Mouse (Mus musculus) left cerebral cortex, adult 8-10 months (tissue): ENCODE measurements around the gene Ldhb. TPM values are rescaled to one million over a fixed set of nuclear protein-coding genes. Genes with fewer than 3 reads are reported as not detected.
"Not testable (repeated sequence)": the region's sequence is repeated elsewhere in the genome, so short reads cannot be mapped to it uniquely, and the experiment has no call there.

ENCODE experiments used
- DNase-seq, 2 experiments: peaks; one replicate each; pipeline ENCODE4 v3.0.0; 2022; ENCODE audit warnings: low spot score in 2 of 2
- total RNA-seq, 4 experiments: library from RNA; stranded (reverse); gene quantifications; 2 replicates each; pipeline ENCODE4 v1.2.4; 2022

Gene Ldhb
- total RNA-seq, 4 experiments from 2014 or later, result 841 to 1,026 (median 936) TPM

DNA sequence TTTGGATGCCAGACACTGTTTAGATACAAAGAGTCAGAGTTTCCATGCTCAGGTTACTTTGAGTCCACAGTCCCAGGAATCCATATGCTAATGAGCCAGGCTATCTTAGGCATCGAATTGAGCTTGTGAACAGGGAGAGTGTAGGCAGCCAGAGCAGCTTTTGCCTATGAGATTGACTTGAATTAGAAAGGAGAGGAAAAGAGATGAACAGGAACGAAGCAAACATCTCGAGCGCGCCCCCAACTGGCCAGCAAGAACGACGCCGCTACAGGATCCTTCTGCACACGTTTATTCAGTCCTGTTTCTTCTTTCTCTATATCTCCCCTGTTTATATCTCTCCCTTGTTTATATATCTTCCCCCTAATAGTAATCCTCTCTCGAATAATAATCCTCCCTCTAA lies 7.2 kb upstream of the Ldhb start:
- peak; percentile 54 to 56 for DNase-seq

DNA sequence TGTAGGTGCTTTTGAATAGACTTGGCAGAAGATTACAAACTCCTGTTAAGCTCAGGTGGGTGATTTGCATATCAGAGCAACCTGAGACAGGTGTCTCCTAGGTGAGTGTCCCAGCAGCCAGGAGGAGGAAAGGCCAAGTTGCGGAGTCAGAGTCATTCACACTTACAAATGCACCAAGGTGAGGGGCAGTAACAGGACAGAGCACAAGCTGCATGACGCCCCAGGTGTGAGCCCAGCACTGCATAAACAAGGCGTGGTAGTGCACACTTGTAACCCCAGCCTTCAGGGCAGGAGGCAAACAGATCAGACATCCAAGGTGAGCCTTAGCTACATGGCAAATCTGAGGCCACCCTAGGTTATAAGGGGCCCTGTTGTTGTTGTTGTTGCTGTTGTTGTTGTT lies 5.1 kb upstream of the Ldhb start:
- DNase-seq, result no peak

DNA sequence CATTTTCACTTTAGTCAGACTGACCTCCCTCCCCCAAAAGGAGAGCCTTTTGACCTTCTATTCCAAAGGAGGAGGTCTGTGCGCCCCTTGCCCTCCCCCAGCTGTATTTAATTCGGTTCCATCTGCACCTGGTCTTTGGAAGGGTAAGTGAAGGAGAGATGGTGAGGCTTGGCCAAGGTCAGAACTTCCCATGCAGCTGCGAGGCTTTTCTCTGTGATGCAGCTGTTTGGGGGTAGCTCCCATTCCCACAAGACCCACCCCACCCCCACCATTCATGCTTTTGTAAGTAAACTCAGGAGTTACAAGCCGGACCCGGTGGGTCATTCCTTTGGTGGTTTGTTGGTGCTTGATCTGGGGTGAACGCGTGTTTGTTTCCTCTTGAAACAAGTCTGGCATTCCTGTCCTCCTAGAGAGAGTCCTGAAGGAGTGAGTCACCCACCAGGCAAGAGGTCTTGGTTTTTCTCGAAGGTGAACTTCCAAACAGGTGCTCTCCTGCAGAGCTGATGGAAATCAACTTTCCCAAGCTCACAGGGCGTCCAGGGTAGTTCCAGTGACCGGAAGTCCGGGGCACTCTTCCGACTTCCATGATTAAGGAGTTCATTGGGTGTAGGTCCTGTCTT lies 3.9 kb upstream of the Ldhb start:
- no peak for DNase-seq

DNA sequence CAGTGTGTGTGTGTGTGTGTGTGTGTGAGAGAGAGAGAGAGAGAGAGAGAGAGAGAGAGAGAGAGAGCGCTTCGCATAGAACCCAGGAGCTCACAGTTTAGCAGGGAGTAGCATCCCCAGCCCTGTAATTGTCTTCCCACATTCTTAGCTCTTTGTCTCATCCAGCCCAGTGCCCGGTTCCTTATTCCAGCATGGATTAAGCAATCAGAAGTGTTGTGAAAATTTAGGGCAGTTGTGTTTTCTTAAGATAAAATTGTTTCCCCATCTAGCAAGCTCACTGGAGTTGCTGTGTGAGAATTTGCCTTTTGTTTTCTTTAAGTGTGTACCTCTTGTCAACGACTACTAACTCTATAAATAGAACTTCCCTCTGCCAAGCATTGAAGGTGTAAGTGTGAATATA lies 906 bp upstream of the Ldhb start:
- no peak for DNase-seq

DNA sequence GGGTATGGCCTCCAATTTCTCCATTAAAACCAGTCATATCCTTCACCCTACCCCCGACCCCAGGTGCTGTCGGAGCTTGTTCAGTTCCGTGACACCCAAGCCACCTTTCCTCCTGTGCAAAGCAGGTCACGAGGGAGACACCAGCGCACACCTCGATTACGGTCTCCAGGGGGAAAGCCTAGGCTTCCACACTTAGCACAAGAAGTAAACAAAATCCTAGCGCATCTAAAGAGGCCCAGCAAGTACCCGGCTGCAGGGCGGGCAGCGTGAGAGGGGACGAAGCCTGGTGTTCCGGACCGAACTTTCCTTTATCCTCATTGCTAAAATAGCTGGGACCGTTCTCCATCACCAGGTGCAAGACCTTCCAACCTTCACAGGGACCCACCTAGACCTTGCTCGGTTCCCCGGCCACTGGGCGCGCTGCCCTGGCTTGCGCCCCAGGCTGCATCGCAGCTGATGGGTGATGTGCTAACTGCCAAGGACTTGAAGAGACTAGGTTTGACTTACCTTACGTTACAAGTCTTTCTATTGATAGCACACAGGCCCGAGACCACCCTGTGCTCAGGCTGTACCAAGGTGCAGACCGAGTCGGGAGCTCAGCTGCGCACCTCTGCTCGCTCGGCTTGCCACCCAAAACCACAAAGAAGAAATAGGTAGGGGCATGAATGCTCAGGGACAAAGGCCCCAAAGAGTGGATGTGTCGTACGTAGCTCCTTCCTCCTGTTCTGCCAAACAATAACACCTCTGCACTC lies 548 bp downstream of the Ldhb start:
- DNase-seq, result peak in 1 of 2 experiments; percentile 22

DNA sequence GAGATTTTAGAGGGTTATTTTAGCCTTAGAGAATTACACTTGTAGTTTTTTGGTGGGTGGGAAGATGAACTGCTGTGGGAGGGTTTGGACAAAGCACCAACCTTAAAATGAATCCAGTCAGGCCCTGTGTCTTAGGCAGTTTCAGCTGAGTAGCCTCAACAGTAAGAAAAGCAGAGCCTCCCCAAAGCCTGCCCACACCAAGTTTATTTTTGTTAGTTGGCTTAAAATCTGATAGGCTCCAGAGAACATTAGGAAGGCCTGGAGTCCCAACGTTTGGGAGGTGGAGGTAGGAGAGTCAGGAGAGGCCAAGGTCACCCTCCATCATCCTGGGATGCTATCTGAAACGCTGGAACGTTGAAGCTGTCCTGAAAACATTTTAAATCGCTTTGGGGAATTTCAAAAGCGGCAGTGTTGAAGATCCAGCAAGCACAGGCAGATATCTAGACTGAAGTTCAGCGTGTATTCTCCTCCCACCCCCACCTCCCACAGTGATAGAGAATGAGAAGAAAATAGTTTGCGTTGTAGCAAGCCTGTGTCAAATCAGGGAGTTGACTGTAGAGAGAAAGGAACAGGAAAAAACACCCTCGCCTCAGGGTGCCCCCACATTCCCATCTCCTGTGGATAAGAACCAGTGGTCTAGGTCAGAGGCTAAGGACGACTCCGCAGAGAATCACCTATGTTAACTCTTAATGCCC lies 1.3 kb downstream of the Ldhb start:
- no peak for DNase-seq

DNA sequence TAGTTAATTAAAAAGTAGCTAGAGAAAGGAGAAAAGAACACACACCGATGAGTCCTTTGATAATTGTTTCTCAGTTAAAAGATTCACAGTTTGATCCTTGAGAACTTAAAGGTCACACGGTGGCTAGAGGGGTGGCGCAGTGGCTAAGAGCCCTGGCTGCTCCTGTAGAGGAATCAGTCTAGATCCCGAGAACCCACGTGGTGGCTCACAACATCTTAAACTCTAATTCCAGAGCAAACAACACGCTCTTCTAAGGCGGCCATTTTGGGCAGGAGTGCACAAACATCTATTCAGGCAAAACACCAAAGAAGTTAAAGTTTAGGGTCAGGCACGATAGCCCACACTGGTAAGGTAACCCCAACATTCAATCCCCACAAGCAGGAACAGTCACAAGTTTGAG lies 4.2 kb downstream of the Ldhb start:
- no peak for DNase-seq

DNA sequence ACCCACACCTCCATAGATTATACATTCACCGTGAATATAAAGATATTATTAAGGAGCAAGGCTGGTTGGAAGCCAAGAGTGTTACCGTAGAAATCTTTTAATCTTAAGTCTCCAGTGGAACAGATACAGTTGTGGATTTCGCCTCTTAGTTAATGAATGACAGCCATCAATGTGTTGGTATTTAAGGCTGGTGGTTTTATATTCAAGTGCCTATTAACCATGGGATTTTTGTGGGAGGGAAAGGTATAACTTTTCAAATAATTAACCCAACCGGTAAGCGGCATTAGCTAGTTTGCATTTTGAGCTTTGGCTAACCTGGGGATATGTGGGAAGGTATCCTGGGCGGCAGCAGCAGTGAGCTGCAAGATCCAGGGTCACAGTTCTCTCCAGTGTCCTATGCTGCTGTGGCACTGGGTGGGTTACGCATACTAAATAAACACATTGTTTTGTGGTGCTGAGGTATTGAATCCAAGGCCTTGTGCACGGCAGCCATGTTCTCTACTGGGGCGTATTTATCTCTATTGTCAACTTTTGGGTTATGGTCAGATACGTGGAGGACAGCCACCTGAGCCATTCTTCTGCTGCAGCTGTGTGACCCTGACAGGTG lies 5.1 kb downstream of the Ldhb start:
- DNase-seq, result no peak

DNA sequence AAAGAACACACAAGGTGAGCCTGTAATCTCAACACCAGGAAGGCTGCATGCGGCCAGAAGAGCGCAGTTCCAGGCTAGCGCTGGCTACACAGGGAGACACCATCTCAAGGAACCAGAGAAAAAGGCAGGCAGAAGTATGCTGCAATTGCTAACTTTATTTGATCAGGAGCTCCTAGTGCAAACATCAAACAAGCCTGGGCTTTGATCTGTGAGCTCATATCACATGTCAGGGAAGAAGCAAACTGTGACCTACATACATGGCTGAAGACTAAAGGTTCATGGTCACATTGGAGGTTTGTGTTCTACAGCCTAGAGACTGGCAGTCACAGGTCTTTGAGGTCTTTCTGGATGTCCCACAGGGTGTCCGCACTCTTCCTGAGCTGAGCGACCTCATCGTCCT lies 17.6 kb downstream of the Ldhb start:
- DNase-seq, result not testable (repeated sequence)

DNA sequence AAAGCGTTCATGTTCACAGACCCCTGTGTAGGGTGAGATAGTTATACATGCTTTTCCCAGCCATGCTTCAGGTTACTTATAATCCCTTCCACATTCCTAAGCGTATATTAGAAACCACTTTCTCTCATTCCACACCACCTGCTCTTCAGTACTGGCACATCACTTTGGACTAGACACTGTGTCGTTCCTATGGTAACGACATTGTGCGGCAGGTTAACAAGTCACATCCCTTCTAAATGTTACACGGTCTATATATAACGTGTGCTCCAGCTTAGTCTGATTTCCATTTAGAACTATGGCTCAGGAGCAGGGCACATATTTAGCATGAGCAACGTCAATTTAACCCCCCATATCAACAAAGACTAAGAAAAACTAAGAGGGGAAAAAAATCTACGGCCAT lies 20.1 kb downstream of the Ldhb start:
- no peak for DNase-seq

DNA sequence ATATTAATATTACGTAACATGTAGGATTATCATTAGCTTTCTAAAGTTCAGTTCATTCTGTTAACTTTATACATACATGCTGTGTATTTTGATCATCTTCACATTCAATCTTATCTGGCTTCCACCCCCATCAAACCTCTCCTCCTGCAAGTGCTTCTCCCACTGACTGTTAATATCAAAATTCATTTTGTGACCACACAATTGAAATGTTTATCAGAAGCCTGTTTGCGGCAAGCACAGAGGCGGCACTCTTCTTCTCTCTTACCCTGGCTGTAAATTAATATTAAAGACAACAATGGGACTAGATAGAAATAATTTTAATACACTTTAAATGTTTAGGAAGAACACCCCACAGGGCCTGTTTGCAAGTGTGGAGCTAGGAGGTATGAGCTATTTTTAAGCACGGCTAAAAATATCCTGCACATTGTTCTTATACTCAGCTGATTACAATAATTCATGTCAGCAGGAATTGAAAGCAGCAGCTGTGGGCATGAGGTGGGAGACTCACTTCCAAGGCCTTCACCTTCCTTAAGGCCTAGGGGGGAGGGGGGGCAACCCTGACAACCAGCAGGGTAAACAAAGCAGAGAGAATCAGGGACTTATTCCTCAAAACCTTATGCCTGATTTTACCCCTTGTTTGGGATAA lies 22.2 kb downstream of the Ldhb start:
- no peak for DNase-seq

DNA sequence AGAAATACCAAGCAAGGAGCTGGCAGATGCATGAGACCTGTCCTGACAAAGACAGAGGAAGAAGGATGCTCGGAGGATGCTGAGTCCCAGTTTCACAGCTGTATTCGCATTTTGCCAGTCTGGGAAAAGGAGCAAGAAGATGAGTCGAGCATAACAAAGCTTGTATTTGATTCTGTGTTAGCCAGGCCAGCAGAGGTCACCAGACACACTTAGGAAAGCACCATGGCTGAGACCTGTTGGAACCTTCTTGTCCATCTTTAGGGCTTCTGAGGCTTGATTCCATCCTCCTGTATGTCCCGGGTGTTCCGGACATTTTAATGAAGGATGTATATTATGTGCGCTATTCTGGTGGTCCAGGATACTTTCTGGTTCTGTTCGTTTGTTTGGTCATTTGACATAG lies 30.5 kb downstream of the Ldhb start:
- DNase-seq, result no peak

DNA sequence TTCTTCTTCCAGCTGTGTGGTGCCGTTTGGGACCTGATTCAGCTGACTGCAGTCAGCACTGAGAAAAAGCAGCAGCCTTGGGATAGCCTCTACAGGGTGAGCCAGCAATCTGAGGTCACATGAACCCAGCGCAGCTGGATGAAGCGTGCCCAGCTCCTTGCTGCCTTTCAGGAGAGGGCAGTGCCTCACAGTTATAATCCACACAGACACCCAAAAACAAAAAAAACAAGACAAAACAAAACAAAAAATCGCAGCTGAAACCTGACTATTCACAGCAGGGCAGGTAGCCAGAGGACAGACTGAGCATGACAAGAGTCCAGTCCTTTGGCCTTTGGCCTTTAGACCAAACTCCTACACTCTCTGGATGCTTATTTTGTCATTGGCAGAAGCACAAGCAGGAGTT lies 35.0 kb downstream of the Ldhb start, which contains the start of gene Gys2:
TSS of gene Gys2 (minus strand) at position 309 of the 403 bp plus-strand sequence.
- DNase-seq, result no peak

DNA sequence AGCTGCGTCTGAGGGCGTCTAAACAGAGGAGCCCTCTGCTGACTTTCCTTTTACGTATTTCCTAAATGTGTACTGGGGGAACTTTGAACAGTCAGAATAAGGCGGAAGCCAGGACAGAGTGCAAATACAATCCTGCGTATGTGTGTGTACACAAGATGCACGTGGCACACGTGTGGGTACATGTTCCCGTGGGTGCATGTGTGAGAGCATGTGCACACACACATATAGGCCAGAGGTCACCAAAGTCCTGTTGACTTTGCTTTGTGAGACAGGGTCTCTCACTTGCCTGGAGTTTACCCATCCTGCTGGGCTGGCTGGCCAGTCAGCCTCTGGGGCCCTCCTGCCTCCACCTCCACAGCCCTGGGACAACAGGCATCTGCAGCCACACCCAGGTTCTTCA lies 36.6 kb downstream of the Ldhb start:
- no peak for DNase-seq

DNA sequence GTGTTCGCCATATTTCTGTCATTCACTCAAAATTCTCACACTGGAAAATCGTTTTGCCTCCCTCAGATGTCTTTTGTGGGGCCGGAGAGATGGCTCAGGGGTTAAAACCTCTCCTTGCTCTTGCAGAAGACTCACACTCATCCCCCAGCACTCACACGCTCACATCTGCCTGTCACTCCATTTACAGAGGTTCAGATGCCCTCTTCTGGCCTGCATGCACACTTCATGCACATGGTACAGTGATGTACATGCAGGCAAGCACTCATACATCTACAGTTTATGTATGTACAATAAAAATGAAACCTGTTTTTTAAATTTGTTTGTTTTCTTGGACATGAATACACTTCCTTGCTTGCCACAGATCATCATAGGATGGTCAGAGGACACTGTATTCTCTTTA lies 38.2 kb downstream of the Ldhb start:
- no peak for DNase-seq

DNA sequence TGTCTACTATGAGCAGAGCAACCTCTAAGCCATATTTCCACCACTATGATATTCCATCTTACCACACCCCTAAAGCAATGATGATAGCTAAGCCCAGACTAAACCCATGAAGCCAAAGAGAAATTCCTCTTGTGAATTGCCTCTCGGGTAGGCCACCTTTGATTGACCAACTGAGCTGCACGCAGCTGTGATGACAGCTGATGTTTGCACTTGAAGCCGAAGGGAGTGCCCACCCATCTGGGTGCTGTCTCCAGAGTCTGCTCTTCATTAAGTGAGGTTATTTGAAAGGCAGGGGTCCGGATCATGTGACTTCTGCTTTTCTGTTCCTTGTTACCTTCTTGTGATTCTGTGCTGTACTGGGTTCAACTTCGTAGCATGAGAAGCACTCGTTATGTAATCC lies 45.6 kb downstream of the Ldhb start:
- DNase-seq, result no peak

DNA sequence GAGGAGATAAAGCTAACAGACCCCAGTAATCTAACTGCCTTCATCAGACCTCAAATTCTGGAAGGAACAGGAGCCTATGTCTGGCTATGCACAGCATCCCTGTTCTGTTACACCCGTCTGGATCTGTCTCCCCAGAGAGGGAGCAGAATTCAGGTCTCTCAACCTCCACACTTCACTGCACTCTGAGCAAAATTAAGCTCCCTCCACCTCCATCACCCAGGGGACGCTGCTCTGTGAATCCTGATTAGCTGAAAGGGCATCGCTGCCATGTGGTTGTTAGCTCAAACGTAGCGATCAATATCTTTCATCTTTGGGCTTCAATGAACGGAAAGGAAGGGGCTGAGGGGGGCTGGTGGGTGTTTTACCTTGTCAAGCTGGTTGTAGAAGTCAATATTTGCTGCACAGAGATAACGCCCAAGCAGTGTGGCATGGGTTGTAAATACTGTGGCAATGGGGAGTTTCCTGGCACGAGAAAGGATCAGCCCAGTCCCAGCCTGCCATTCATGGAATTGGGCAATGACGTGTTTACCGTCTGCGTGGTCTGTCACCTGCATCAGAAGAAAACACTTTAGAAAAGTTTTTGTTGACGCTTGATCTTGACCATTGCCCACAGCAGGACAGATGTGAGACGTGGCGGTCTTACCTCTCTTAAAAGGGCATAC lies 48.6 kb downstream of the Ldhb start:
- DNase-seq, result no peak

DNA sequence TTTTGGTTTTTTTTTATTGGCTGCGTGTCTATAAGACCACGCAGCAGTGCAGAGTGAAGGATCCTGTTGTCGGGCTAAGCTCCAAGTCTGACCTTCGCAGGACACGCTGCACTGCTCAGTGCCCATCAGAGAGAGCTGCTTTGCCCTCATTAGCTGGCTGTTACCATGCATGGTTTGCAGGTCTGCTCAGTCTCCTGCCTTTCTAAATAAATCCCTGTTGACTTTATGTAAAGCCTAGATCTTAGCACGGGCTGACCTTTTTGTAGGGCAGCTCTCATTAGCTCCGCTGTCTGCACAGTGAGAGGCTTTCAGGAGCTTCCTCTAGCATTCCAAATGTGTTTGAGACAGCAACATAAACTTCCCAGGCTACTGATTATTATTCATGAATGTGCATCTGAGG lies 49.7 kb downstream of the Ldhb start:
- no peak for DNase-seq

DNA sequence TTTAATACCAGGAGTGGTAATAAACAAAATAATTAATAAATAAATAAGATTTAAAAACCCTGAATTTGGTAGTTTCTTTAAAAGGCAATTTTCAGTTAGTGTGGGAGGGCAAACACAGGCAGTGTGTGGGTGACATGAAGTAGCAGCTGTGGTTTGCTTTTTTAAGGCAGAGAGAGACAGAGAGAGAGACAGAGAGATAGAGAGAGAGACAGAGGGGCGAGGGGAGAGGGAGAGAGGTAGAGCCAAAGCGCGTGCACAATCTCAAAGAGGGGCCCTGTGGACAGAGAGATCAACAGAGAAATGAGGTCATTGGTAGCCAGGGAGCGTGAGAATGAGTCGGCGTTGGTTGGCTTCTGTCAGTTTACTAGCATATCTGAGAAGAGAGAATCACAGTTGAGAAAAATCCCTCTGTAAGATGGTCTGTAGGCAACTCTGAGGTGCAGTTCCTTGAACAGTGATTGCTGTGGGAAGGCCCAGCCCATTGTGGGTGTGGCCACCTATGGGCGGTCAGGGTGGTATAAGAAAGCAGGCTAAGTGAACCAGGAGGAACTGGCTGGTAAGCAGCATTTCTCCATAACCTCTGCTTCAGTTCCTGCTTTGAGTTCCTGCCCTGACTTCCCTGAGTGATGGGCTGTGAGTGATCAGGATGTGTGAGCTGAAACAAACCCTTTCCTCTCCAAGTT lies 52.3 kb downstream of the Ldhb start:
- DNase-seq, result no peak

DNA sequence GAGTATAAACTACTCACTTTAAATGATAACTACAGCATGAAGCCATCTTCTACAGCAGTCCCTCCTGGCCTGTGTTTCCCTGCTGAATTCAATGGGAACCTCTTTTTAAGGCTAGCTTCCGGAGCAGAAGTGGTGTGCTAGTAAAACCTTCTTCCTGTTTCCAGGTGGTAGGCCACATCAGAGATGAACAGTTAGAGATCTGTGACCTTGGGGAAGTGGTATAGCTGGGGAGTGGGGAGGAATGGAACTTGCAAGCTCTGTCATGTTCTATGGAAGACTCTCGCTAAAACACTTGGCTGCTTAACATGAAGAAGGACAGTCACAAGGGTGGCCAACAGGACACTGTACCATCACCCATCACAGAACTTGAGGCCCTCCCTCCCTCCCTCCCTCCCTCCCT lies 54.4 kb downstream of the Ldhb start:
- DNase-seq, result no peak

DNA sequence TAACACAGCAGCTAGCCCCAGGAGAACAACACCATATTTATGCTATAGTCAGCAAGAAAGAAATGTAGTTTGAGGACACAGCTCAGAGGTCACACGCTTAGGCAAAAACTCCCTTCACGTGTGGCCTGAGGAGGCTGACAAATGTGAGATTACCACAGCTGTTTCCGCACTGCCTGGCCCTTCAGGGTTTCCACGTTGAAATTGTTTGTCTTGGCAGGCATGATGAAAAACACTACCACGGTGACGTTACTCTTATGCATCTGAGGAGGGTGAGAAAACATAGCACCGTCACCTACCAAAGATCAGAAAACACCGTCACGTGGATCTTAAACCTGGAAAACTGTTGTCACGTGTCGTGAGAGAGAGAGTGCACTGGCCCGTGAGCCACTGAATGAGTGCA lies 56.4 kb downstream of the Ldhb start:
- DNase-seq, result no peak
